Mouse (Mus musculus): ENCODE data around the gene Ephb1. TPM values are rescaled to one million over a fixed set of nuclear protein-coding genes. Genes with fewer than 3 reads are reported as not detected.

Ephb1 gene
- polyA plus RNA-seq, 1 experiment, result 0.02 TPM

DNA sequence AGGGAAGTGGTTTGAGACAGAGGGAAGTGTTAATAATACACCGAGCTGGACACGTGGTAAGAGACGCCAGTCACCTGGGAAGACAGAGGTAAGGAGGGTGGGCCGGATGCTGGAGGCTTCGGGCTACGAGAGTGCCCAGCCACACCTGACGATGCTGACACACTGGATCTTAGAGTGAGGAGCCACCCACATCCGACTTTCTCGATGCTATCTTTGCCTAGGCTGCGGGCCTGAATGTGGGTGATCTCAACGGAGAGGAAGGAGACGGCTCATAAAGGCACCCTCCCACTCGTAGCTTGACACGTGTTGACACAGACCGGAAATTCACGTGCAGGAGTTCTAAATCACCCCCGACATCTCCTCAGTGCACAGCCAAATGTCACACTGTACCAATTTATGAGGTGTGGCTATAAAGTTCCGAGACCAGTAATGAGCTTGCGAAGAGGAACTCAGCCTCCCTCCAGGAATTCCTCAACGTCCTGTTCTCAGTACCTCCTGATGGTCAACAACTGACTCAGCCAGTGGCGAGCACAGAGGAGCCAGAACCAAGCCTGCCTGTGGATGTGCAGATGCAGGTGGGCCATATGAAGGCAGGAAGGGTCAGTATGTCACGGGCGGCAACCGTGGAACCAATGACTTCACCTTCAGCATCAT is 268.3 kb downstream of the Ephb1 start:
- Histone ChIP-seq H3ac (ENCODE audit: control insufficient read depth, insufficient read length, low read depth) (no peak overlapping the region), H3K27me3 (ENCODE audit: control insufficient read depth, insufficient read depth, insufficient read length) (no peaks in the 10 kb centered on the region), H3K4me3 (ENCODE audit: insufficient read depth, poor library complexity, severe bottlenecking) (no peak overlapping the region), H3K79me3 (ENCODE audit: low read depth) (no peaks in the 10 kb centered on the region), H3K79me2 (ENCODE audit: control insufficient read depth, insufficient read depth) (no peaks in the 10 kb centered on the region), H3K36me3 (ENCODE audit: control insufficient read depth, insufficient read depth) (no peaks in the 10 kb centered on the region)
- TF ChIP-seq USF1 (IDR thresholded peaks at IDR 0.05; ENCODE audit: low read depth) (no peak), MAX (IDR thresholded peaks at IDR 0.05) (no peak), CTCF (IDR thresholded peaks at IDR 0.05; ENCODE audit: control insufficient read depth, insufficient read depth, insufficient read length) (no peak), FOSL1 (IDR thresholded peaks at IDR 0.05; ENCODE audit: insufficient read depth, low read length, poor library complexity, severe bottlenecking) (no peak), MYOD1 (IDR thresholded peaks at IDR 0.05; ENCODE audit: control insufficient read depth, insufficient read length, low read depth) (no peak), MYOG (IDR thresholded peaks at IDR 0.05; ENCODE audit: control insufficient read depth, extremely low read depth, insufficient read length) (no peak), CEBPB (IDR thresholded peaks at IDR 0.05; ENCODE audit: low read depth) (no peak)

- H3K4me3 ChIP-seq (ENCODE audit: insufficient read depth, poor library complexity, severe bottlenecking), result no peak overlapping the region
- H3K79me2 ChIP-seq (ENCODE audit: control insufficient read depth, insufficient read depth), result no peaks in the 10 kb centered on the region
- TF ChIP-seq MAX (IDR thresholded peaks at IDR 0.05) (no peak), CEBPB (IDR thresholded peaks at IDR 0.05; ENCODE audit: low read depth) (no peak), MYOG (IDR thresholded peaks at IDR 0.05; ENCODE audit: control insufficient read depth, extremely low read depth, insufficient read length) (no peak), CTCF (IDR thresholded peaks at IDR 0.05; ENCODE audit: control insufficient read depth, insufficient read depth, insufficient read length) (no peak), MYOD1 (IDR thresholded peaks at IDR 0.05; ENCODE audit: control insufficient read depth, insufficient read length, low read depth) (no peak), FOSL1 (IDR thresholded peaks at IDR 0.05; ENCODE audit: insufficient read depth, low read length, poor library complexity, severe bottlenecking) (no peak), USF1 (IDR thresholded peaks at IDR 0.05; ENCODE audit: low read depth) (no peak)
- no peaks in the 10 kb centered on the region for H3K27me3 ChIP-seq (ENCODE audit: control insufficient read depth, insufficient read depth, insufficient read length)
- H3K79me3 ChIP-seq (ENCODE audit: low read depth), result no peaks in the 10 kb centered on the region
- H3ac ChIP-seq (ENCODE audit: control insufficient read depth, insufficient read length, low read depth), result no peak overlapping the region
- no peaks in the 10 kb centered on the region for H3K36me3 ChIP-seq (ENCODE audit: control insufficient read depth, insufficient read depth)
Measured at GRCm38 (mm10) chr9:102085477-102085876, 269.0 kb downstream of the Ephb1 start.

DNA sequence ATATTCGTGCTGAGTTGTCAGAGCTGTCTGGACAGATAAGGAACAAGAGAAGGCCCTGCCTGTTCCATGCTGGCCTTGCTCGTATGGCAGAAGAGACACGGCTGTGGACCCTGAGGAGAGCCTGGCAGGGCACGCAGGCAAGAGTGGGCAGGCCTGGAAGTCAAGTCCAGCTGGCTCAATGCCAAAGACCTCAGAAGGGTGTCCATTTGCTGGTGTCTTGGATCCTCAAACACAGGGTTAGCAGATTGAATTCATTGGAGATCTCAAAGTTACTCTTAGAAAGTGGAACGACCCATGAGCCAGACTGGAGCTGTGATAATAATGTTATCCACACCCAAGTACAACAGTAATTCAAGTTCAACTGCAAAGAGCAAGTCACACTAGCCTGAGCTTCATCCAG is 273.6 kb downstream of the Ephb1 start:
- TF ChIP-seq MAX (IDR thresholded peaks at IDR 0.05) (no peak), FOSL1 (IDR thresholded peaks at IDR 0.05; ENCODE audit: insufficient read depth, low read length, poor library complexity, severe bottlenecking) (no peak), MYOD1 (IDR thresholded peaks at IDR 0.05; ENCODE audit: control insufficient read depth, insufficient read length, low read depth) (no peak), MYOG (IDR thresholded peaks at IDR 0.05; ENCODE audit: control insufficient read depth, extremely low read depth, insufficient read length) (no peak), CTCF (IDR thresholded peaks at IDR 0.05; ENCODE audit: control insufficient read depth, insufficient read depth, insufficient read length) (no peak), CEBPB (IDR thresholded peaks at IDR 0.05; ENCODE audit: low read depth) (no peak), USF1 (IDR thresholded peaks at IDR 0.05; ENCODE audit: low read depth) (no peak)
- Histone ChIP-seq H3K36me3 (ENCODE audit: control insufficient read depth, insufficient read depth) (no peaks in the 10 kb centered on the region), H3K4me3 (ENCODE audit: insufficient read depth, poor library complexity, severe bottlenecking) (no peak overlapping the region), H3K27me3 (ENCODE audit: control insufficient read depth, insufficient read depth, insufficient read length) (no peaks in the 10 kb centered on the region), H3K79me2 (ENCODE audit: control insufficient read depth, insufficient read depth) (no peaks in the 10 kb centered on the region), H3ac (ENCODE audit: control insufficient read depth, insufficient read length, low read depth) (no peak overlapping the region), H3K79me3 (ENCODE audit: low read depth) (no peaks in the 10 kb centered on the region)

- Histone ChIP-seq H3K4me3 (ENCODE audit: insufficient read depth, poor library complexity, severe bottlenecking) (no peak overlapping the region), H3K36me3 (ENCODE audit: control insufficient read depth, insufficient read depth) (no peaks in the 10 kb centered on the region), H3ac (ENCODE audit: control insufficient read depth, insufficient read length, low read depth) (no peak overlapping the region), H3K79me2 (ENCODE audit: control insufficient read depth, insufficient read depth) (no peaks in the 10 kb centered on the region), H3K79me3 (ENCODE audit: low read depth) (no peaks in the 10 kb centered on the region), H3K27me3 (ENCODE audit: control insufficient read depth, insufficient read depth, insufficient read length) (no peaks in the 10 kb centered on the region)
- TF ChIP-seq USF1 (IDR thresholded peaks at IDR 0.05; ENCODE audit: low read depth) (no peak), MYOD1 (IDR thresholded peaks at IDR 0.05; ENCODE audit: control insufficient read depth, insufficient read length, low read depth) (no peak), FOSL1 (IDR thresholded peaks at IDR 0.05; ENCODE audit: insufficient read depth, low read length, poor library complexity, severe bottlenecking) (no peak), MYOG (IDR thresholded peaks at IDR 0.05; ENCODE audit: control insufficient read depth, extremely low read depth, insufficient read length) (no peak), CTCF (IDR thresholded peaks at IDR 0.05; ENCODE audit: control insufficient read depth, insufficient read depth, insufficient read length) (no peak), MAX (IDR thresholded peaks at IDR 0.05) (no peak), CEBPB (IDR thresholded peaks at IDR 0.05; ENCODE audit: low read depth) (no peak)
Measured at GRCm38 (mm10) chr9:102079151-102079550, 275.3 kb downstream of the Ephb1 start.

DNA sequence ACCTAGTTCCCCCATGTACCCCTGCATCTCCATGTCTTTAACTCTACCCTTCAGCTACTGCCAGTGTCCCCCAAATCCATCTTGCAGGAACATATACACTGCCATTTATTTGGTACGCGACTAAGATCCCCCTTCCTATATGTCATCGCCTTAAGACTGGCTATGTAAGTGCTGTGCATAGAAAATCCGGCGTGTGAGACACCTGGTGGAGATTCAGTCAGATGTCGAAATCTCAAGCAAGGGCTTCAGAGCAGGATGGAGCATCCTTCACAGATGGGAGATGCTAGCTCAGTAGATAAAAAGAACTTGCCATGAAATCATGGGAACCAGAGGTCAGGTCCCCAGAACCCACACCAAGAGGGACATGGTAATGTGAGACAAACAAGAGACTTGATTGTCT is 276.3 kb downstream of the Ephb1 start:
- Histone ChIP-seq H3K36me3 (ENCODE audit: control insufficient read depth, insufficient read depth) (no peaks in the 10 kb centered on the region), H3ac (ENCODE audit: control insufficient read depth, insufficient read length, low read depth) (no peak overlapping the region), H3K27me3 (ENCODE audit: control insufficient read depth, insufficient read depth, insufficient read length) (no peaks in the 10 kb centered on the region), H3K4me3 (ENCODE audit: insufficient read depth, poor library complexity, severe bottlenecking) (no peak overlapping the region), H3K79me2 (ENCODE audit: control insufficient read depth, insufficient read depth) (no peaks in the 10 kb centered on the region), H3K79me3 (ENCODE audit: low read depth) (no peaks in the 10 kb centered on the region)
- TF ChIP-seq MYOD1 (IDR thresholded peaks at IDR 0.05; ENCODE audit: control insufficient read depth, insufficient read length, low read depth) (no peak), CTCF (IDR thresholded peaks at IDR 0.05; ENCODE audit: control insufficient read depth, insufficient read depth, insufficient read length) (no peak), MYOG (IDR thresholded peaks at IDR 0.05; ENCODE audit: control insufficient read depth, extremely low read depth, insufficient read length) (no peak), USF1 (IDR thresholded peaks at IDR 0.05; ENCODE audit: low read depth) (no peak), MAX (IDR thresholded peaks at IDR 0.05) (no peak), FOSL1 (IDR thresholded peaks at IDR 0.05; ENCODE audit: insufficient read depth, low read length, poor library complexity, severe bottlenecking) (no peak), CEBPB (IDR thresholded peaks at IDR 0.05; ENCODE audit: low read depth) (no peak)
